Mouse (Mus musculus) lung, adult 10 weeks (tissue): ENCODE measurements around the gene Fam184a. TPM values are rescaled to one million over a fixed set of nuclear protein-coding genes. Genes with fewer than 3 reads are reported as not detected.

Source experiments
- polyA plus RNA-seq: library from polyadenylated mRNA; stranded (reverse); fragments of 350-450 nt; fragmentation: Illumina TruSeq; extraction: RNeasy Lipid Tissue Mini Kit (QIAGEN cat#74804); gene quantifications from one replicate; pipeline ENCODE4 v1.2.3, GENCODE M21; 2014; ENCODE audit warnings: low read depth, low replicate concordance; ENCODE audit not compliant: insufficient read depth

The Fam184a gene
- 4.7 TPM for polyA plus RNA-seq

GRCm38 (mm10) chr10:53750955-53751652 is at the start of gene Fam184a:
Gene Fam184a, minus strand, starts transcription at chr10:53751123.

DNA sequence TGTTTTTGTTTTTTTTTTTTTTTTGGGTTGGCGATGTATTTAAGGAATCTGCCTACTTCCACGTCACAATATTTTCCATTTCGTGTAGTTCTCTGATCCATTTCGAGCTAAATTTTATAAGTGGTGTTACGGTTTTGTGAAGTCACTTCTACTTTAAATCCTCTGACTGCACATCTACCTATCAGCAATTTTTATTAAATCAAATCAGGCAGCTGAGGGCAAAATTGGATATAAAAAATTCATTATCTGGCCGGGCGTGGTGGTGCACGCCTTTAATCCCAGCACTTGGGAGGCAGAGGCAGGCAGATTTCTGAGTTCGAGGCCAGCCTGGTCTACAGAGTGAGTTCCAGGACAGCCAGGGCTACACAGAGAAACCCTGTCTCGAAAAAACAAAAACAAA is 120.6 kb downstream of the Fam184a start, which contains the start of gene Mcm9:
Gene Mcm9 (minus strand): TSS at position 101 of the 400 bp plus-strand sequence.

DNA sequence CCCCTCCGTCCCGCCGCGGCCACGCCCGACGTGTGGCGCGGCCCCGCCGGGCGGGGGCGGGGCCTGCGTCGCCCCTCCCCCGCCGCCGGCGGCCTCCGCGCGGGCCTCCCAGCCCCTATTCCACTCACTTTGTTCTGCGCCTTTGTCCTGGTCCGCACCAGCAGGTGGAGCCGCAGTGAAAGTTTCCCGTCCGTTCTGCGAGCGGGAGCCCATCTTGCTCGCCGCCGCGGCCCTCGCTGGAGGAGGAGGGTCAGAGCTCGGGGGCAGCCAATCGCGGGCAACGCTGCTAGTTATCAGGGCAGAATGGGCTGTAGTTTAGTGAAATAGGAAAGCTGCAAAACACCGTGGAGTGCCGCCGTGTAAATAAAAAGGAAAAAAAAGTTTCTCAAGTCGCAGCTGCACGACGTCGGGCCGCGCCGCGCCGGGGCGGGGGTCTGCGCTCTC is 154.2 kb downstream of the Fam184a start, which contains the start of gene Asf1a:
Gene Asf1a (plus strand): TSS at position 81 of the 444 bp plus-strand sequence.

Other genes starting within 250 kb of the Fam184a start
- 28.0 TPM for gene Asf1a, start 154.4 kb downstream of the Fam184a start, polyA plus RNA-seq
- 2.5 TPM for gene Mcm9, start 120.7 kb downstream of the Fam184a start, polyA plus RNA-seq